Mouse (Mus musculus) lung, embryonic 15.5 days (tissue): ENCODE measurements around the gene Lmtk3. TPM values are rescaled to one million over a fixed set of nuclear protein-coding genes. Genes with fewer than 3 reads are reported as not detected.

Source experiments
- ATAC-seq: fragments of 200-750 bp; cut with Nextera tagmentation; 2 replicates; pipeline ENCODE4 v1.8.0; 2017; ENCODE audit warnings: moderate number of reproducible peaks, borderline replicate concordance; ENCODE audit not compliant: low FRiP score, low TSS enrichment; ENCODE audit errors: extremely low read depth
- H3K27ac ChIP-seq: fragments of 300-500 bp; sonication (generic); 2 replicates; pipeline ENCODE4 v1.5.1; 2015; ENCODE audit warnings: moderate library complexity, mild to moderate bottlenecking, inconsistent platforms
- H3K27me3 ChIP-seq: fragments of 300-500 bp; sonication (generic); 2 replicates; pipeline ENCODE4 v1.6.1; 2015; ENCODE audit warnings: inconsistent platforms
- H3K36me3 ChIP-seq: fragments of 300-500 bp; sonication (generic); 2 replicates; pipeline ENCODE4 v1.6.1; 2015; ENCODE audit warnings: inconsistent platforms
- H3K4me1 ChIP-seq: fragments of 300-500 bp; sonication (generic); 2 replicates; pipeline ENCODE4 v1.6.1; 2015; ENCODE audit warnings: inconsistent platforms
- H3K4me2 ChIP-seq: fragments of 300-500 bp; sonication (generic); 2 replicates; pipeline ENCODE4 v1.6.1; 2015; ENCODE audit warnings: inconsistent platforms, mild to moderate bottlenecking, moderate library complexity
- H3K4me3 ChIP-seq: fragments of 300-500 bp; sonication (generic); 2 replicates; pipeline ENCODE4 v1.5.1; 2015; ENCODE audit warnings: mild to moderate bottlenecking, inconsistent platforms
- H3K9ac ChIP-seq: fragments of 300-500 bp; sonication (generic); 2 replicates; pipeline ENCODE4 v1.6.1; 2015; ENCODE audit warnings: inconsistent platforms
- H3K9me3 ChIP-seq: fragments of 300-500 bp; sonication (generic); 2 replicates; pipeline ENCODE4 v1.6.1; 2016; ENCODE audit warnings: inconsistent platforms
- WGBS: fragments of 180-500 bp; shearing (Covaris S2); methylation state at CpG from one replicate; pipeline ENCODE4 v1.1.7; 2015; 5-methylcytosine and 5-hydroxymethylcytosine counted together
- polyA plus RNA-seq: library from polyadenylated mRNA; unstranded; fragments of >200 nt; fragmentation: Nextera tagmentation; extraction: Ambion mirVana; gene quantifications from 2 replicates; pipeline ENCODE4 v1.2.1, GENCODE M21; 2015

Lmtk3 gene
- polyA plus RNA-seq, 1 experiment from 2014 or later: 1.1 TPM

GRCm38 (mm10) chr7:45812921-45813320 lies 29.4 kb downstream of the Lmtk3 start:
- H3K4me1 ChIP-seq: peaks cover 21% of the 10 kb centered on the region
- H3K27me3 ChIP-seq: no peaks in the 10 kb centered on the region
- H3K4me2 ChIP-seq: peak overlapping the region; percentile 72
- H3K4me3 ChIP-seq: peak overlapping the region; percentile 90
- 79% methylated on average over 8 of the region's 8 CpGs for WGBS
- peaks cover 50% of the 10 kb centered on the region for H3K36me3 ChIP-seq
- no peak for ATAC-seq
- H3K27ac ChIP-seq: no peak overlapping the region
- no peaks in the 10 kb centered on the region for H3K9me3 ChIP-seq
- H3K9ac ChIP-seq: peak overlapping the region; percentile 100

GRCm38 (mm10) chr7:45813787-45814779 lies 30.5 kb downstream of the Lmtk3 start, which contains the start of gene Cyth2:
TSS of gene Cyth2 (minus strand) at chr7:45814581.
- under 1% methylated on average over 92 of the region's 92 CpGs for WGBS

GRCm38 (mm10) chr7:45814841-45815240 lies 31.3 kb downstream of the Lmtk3 start:
- H3K9me3 ChIP-seq: no peaks in the 10 kb centered on the region
- H3K4me1 ChIP-seq: peaks cover 22% of the 10 kb centered on the region
- H3K4me3 ChIP-seq: peak overlapping the region; percentile 90
- peaks cover 31% of the 10 kb centered on the region for H3K36me3 ChIP-seq
- H3K4me2 ChIP-seq: peak overlapping the region; percentile 58
- WGBS: 3% methylated on average over 5 of the region's 5 CpGs
- H3K9ac ChIP-seq: no peak overlapping the region
- no peak for ATAC-seq
- 0 out of 2 replicates have a peak overlapping the region, but pooled peaks have one; percentile 24 for H3K27ac ChIP-seq
- H3K27me3 ChIP-seq: no peaks in the 10 kb centered on the region

More at GRCm38 (mm10) chr7:45813787-45814779, 30.5 kb downstream of the Lmtk3 start, which contains the start of gene Cyth2:
- peak within 1 kb of the TSS; percentile 72 for H3K4me2 ChIP-seq
- ATAC-seq: peak; percentile 99
- H3K4me3 ChIP-seq: peak within 1 kb of the TSS; percentile 90
- H3K9me3 ChIP-seq: no peaks in the 10 kb centered on the region
- peaks cover 39% of the 10 kb centered on the region for H3K36me3 ChIP-seq
- H3K27me3 ChIP-seq: no peaks in the 10 kb centered on the region
- H3K27ac ChIP-seq: peak within 1 kb of the TSS; percentile 100
- H3K4me1 ChIP-seq: peaks cover 21% of the 10 kb centered on the region
- H3K9ac ChIP-seq: peak within 1 kb of the TSS; percentile 100

GRCm38 (mm10) chr7:45815323-45815983 lies 31.9 kb downstream of the Lmtk3 start:
- 66% methylated on average over 10 of the region's 10 CpGs for WGBS
- Histone ChIP-seq H3K4me2 (peak overlapping the region; percentile 58; the same call in 1 of the 2 replicates), H3K4me3 (0 out of 2 replicates have a peak overlapping the region, but pooled peaks have one; percentile 90), H3K9me3 (no peaks in the 10 kb centered on the region), H3K36me3 (peaks cover 25% of the 10 kb centered on the region), H3K27me3 (no peaks in the 10 kb centered on the region), H3K9ac (no peak overlapping the region), H3K4me1 (peaks cover 24% of the 10 kb centered on the region), H3K27ac (0 out of 2 replicates have a peak overlapping the region, but pooled peaks have one; percentile 24)
- no peak for ATAC-seq

GRCm38 (mm10) chr7:45815984-45816351 lies 32.4 kb downstream of the Lmtk3 start:
- Histone ChIP-seq H3K27ac (no peak overlapping the region), H3K4me2 (no peak overlapping the region), H3K27me3 (no peaks in the 10 kb centered on the region; the same call in 1 of the 2 replicates), H3K9me3 (no peaks in the 10 kb centered on the region), H3K4me1 (peaks cover 24% of the 10 kb centered on the region), H3K4me3 (no peak overlapping the region), H3K36me3 (peaks cover 20% of the 10 kb centered on the region), H3K9ac (no peak overlapping the region)
- ATAC-seq: no peak
- 58% methylated on average over 2 of the region's 2 CpGs for WGBS

GRCm38 (mm10) chr7:45819843-45820242 lies 36.3 kb downstream of the Lmtk3 start:
- Histone ChIP-seq H3K27ac (no peak overlapping the region), H3K9me3 (no peaks in the 10 kb centered on the region), H3K27me3 (no peaks in the 10 kb centered on the region; the same call in 1 of the 2 replicates), H3K4me2 (peak overlapping the region; percentile 48), H3K4me1 (peaks cover 9% of the 10 kb centered on the region), H3K9ac (no peak overlapping the region), H3K36me3 (peaks cover 17% of the 10 kb centered on the region), H3K4me3 (peak overlapping the region; percentile 17; the same call in 1 of the 2 replicates)
- WGBS: 11% methylated on average over 25 of the region's 25 CpGs
- no peak for ATAC-seq

- H3K27ac ChIP-seq: no peak overlapping the region
- H3K4me3 ChIP-seq: no peak overlapping the region
- H3K4me1 ChIP-seq: peaks cover 2% of the 10 kb centered on the region; the same call in 1 of the 2 replicates
- no peaks in the 10 kb centered on the region; the same call in 1 of the 2 replicates for H3K27me3 ChIP-seq
- H3K9ac ChIP-seq: no peak overlapping the region
- H3K9me3 ChIP-seq: no peaks in the 10 kb centered on the region
- H3K4me2 ChIP-seq: no peak overlapping the region
- H3K36me3 ChIP-seq: peaks cover 27% of the 10 kb centered on the region
- no peak for ATAC-seq
These were observed 37.4 kb downstream of the Lmtk3 start for GRCm38 (mm10) chr7:45820913-45821312.

- Histone ChIP-seq H3K4me1 (peaks cover 6% of the 10 kb centered on the region), H3K27ac (no peak within 1 kb of the TSS), H3K27me3 (no peaks in the 10 kb centered on the region; the same call in 1 of the 2 replicates), H3K9me3 (no peaks in the 10 kb centered on the region), H3K9ac (no peak within 1 kb of the TSS), H3K4me3 (no peak within 1 kb of the TSS), H3K36me3 (peaks cover 59% of the 10 kb centered on the region), H3K4me2 (no peak within 1 kb of the TSS)
- no peak for ATAC-seq
- WGBS: 68% methylated on average over 7 of the region's 7 CpGs
These were observed 41.1 kb downstream of the Lmtk3 start, which contains the start of gene Kcnj14 for GRCm38 (mm10) chr7:45824598-45824997. TSS of gene Kcnj14 (minus strand) at chr7:45824782.

- Histone ChIP-seq H3K4me2 (no peak overlapping the region), H3K9ac (no peak overlapping the region), H3K4me1 (peaks cover 18% of the 10 kb centered on the region), H3K36me3 (peaks cover 59% of the 10 kb centered on the region), H3K27ac (no peak overlapping the region), H3K9me3 (no peaks in the 10 kb centered on the region), H3K4me3 (no peak overlapping the region), H3K27me3 (peaks cover 8% of the 10 kb centered on the region)
- ATAC-seq: no peak
- 93% methylated on average over 7 of the region's 7 CpGs for WGBS
These were observed 43.1 kb downstream of the Lmtk3 start for GRCm38 (mm10) chr7:45826631-45827030.

- peak within 1 kb of the TSS; percentile 73 for H3K9ac ChIP-seq
- no peaks in the 10 kb centered on the region for H3K9me3 ChIP-seq
- H3K4me3 ChIP-seq: peak within 1 kb of the TSS; percentile 89
- peak; percentile 72; the same call in 1 of the 2 replicates for ATAC-seq
- H3K4me2 ChIP-seq: peak within 1 kb of the TSS; percentile 79
- peak within 1 kb of the TSS; percentile 58 for H3K27ac ChIP-seq
- H3K4me1 ChIP-seq: peaks cover 36% of the 10 kb centered on the region
- WGBS: under 1% methylated on average over 35 of the region's 35 CpGs
- H3K36me3 ChIP-seq: peaks cover 35% of the 10 kb centered on the region
- H3K27me3 ChIP-seq: peaks cover 47% of the 10 kb centered on the region
These were observed 47.0 kb downstream of the Lmtk3 start, which contains the start of gene Grwd1 for GRCm38 (mm10) chr7:45830427-45831127. TSS of gene Grwd1 (minus strand) at chr7:45830944.

- Histone ChIP-seq H3K4me2 (peak overlapping the region; percentile 79), H3K36me3 (peaks cover 30% of the 10 kb centered on the region), H3K4me3 (peak overlapping the region; percentile 89), H3K9me3 (no peaks in the 10 kb centered on the region), H3K9ac (peak overlapping the region; percentile 73), H3K4me1 (peaks cover 36% of the 10 kb centered on the region), H3K27ac (peak overlapping the region; percentile 58; the same call in 1 of the 2 replicates), H3K27me3 (peaks cover 50% of the 10 kb centered on the region)
- no peak for ATAC-seq
- WGBS: 25% methylated on average over 5 of the region's 5 CpGs
These were observed 47.6 kb downstream of the Lmtk3 start for GRCm38 (mm10) chr7:45831128-45831525.
